Mouse (Mus musculus): Measurements from ENCODE around the gene Klre1. TPM values are rescaled to one million over a fixed set of nuclear protein-coding genes. Genes with fewer than 3 reads are reported as not detected.
A peak's percentile ranks its signal among the peaks of the same experiment; 100 is the strongest.

The Klre1 gene
- total RNA-seq (2022): not detected

GRCm38 (mm10) chr6:129577605-129578004, at the start of gene Klre1:
Gene Klre1 (plus strand): TSS chr6:129577905.
- DNase-seq (ENCODE audit: low spot score in 2 of 2): no peak

GRCm38 (mm10) chr6:129529605-129530004, 48.1 kb upstream of the Klre1 start:
- no peak for DNase-seq (ENCODE audit: low spot score in 2 of 2)

- DNase-seq (ENCODE audit: low spot score in 2 of 2): no peak
Measured at GRCm38 (mm10) chr6:129530261-129530660, 47.4 kb upstream of the Klre1 start.

- peak; percentile 54 to 61 for DNase-seq (ENCODE audit: low spot score in 2 of 2)
Measured at GRCm38 (mm10) chr6:129532556-129532941, 45.2 kb upstream of the Klre1 start.

GRCm38 (mm10) chr6:129532942-129533860, 44.5 kb upstream of the Klre1 start, which contains the start of gene Gabarapl1:
Gene Gabarapl1 (plus strand): TSS chr6:129533160.
- peak; percentile 81 to 83 for DNase-seq (ENCODE audit: low spot score in 2 of 2)

GRCm38 (mm10) chr6:129534057-129534456, 43.6 kb upstream of the Klre1 start:
- DNase-seq (ENCODE audit: low spot score in 2 of 2): no peak

- no peak for DNase-seq (ENCODE audit: low spot score in 2 of 2)
Measured at GRCm38 (mm10) chr6:129534627-129535190, 43.0 kb upstream of the Klre1 start.

GRCm38 (mm10) chr6:129535723-129536122, 42.0 kb upstream of the Klre1 start:
- DNase-seq (ENCODE audit: low spot score in 2 of 2): no peak

GRCm38 (mm10) chr6:129538555-129538954, 39.1 kb upstream of the Klre1 start:
- DNase-seq (ENCODE audit: low spot score in 2 of 2): no peak

GRCm38 (mm10) chr6:129541931-129542330, 35.8 kb upstream of the Klre1 start:
- DNase-seq (ENCODE audit: low spot score in 2 of 2): no peak

- no peak for DNase-seq (ENCODE audit: low spot score in 2 of 2)
Measured at GRCm38 (mm10) chr6:129542540-129542939, 35.2 kb upstream of the Klre1 start.

- DNase-seq (ENCODE audit: low spot score in 2 of 2): peak; percentile 45 to 81
Measured at GRCm38 (mm10) chr6:129543709-129544606, 33.7 kb upstream of the Klre1 start.

- DNase-seq (ENCODE audit: low spot score in 2 of 2): no peak
Measured at GRCm38 (mm10) chr6:129547277-129547676, 30.4 kb upstream of the Klre1 start.

- no peak for DNase-seq (ENCODE audit: low spot score in 2 of 2)
Measured at GRCm38 (mm10) chr6:129548009-129548408, 29.7 kb upstream of the Klre1 start.

- DNase-seq (ENCODE audit: low spot score in 2 of 2): no peak
Measured at GRCm38 (mm10) chr6:129557298-129558023, 20.2 kb upstream of the Klre1 start.

- peak in 1 of 2 experiments; percentile 66 for DNase-seq (ENCODE audit: low spot score in 2 of 2)
Measured at GRCm38 (mm10) chr6:129558946-129559640, 18.6 kb upstream of the Klre1 start.

- no peak for DNase-seq (ENCODE audit: low spot score in 2 of 2)
Measured at GRCm38 (mm10) chr6:129559641-129560027, 18.1 kb upstream of the Klre1 start.

GRCm38 (mm10) chr6:129565257-129565656, 12.4 kb upstream of the Klre1 start:
- DNase-seq (ENCODE audit: low spot score in 2 of 2): no peak

- no peak for DNase-seq (ENCODE audit: low spot score in 2 of 2)
Measured at GRCm38 (mm10) chr6:129575315-129575714, 2.4 kb upstream of the Klre1 start.

- DNase-seq (ENCODE audit: low spot score in 2 of 2): no peak
Measured at GRCm38 (mm10) chr6:129581274-129581673, 3.6 kb downstream of the Klre1 start.
